Mouse (Mus musculus) macrophage (primary cell): Measurements from ENCODE around the gene Kank1. TPM values are rescaled to one million over a fixed set of nuclear protein-coding genes. Genes with fewer than 3 reads are reported as not detected.

Experiments used
- H3K27ac ChIP-seq: fragments of 350-480 bp; formaldehyde crosslinking; 2 replicates; pipeline ENCODE4 v1.9.0; 2021
- H3K36me3 ChIP-seq: fragments of 350-480 bp; formaldehyde crosslinking; 2 replicates; pipeline ENCODE4 v1.9.0; 2021; ENCODE audit errors: inconsistent target
- H3K4me3 ChIP-seq: fragments of 350-480 bp; formaldehyde crosslinking; 2 replicates; pipeline ENCODE4 v1.9.0; 2021; ENCODE audit errors: inconsistent target
- H3K79me2 ChIP-seq: fragments of 350-480 bp; formaldehyde crosslinking; 2 replicates; pipeline ENCODE4 v1.9.0; 2021; ENCODE audit errors: inconsistent target
- WGBS: methylation state at CpG from one replicate; pipeline ENCODE4 v1.1.7; 2026; ENCODE audit warnings: inconsistent platforms; ENCODE audit not compliant: missing documents; 5-methylcytosine and 5-hydroxymethylcytosine counted together
- polyA plus RNA-seq: library from polyadenylated mRNA; stranded (reverse); fragments of 250-400 nt; gene quantifications from 3 replicates; pipeline ENCODE4 v1.2.4, GENCODE M21; 2018; ENCODE audit warnings: inconsistent platforms

Gene Kank1
- polyA plus RNA-seq, 1 experiment from 2014 or later: not detected

DNA sequence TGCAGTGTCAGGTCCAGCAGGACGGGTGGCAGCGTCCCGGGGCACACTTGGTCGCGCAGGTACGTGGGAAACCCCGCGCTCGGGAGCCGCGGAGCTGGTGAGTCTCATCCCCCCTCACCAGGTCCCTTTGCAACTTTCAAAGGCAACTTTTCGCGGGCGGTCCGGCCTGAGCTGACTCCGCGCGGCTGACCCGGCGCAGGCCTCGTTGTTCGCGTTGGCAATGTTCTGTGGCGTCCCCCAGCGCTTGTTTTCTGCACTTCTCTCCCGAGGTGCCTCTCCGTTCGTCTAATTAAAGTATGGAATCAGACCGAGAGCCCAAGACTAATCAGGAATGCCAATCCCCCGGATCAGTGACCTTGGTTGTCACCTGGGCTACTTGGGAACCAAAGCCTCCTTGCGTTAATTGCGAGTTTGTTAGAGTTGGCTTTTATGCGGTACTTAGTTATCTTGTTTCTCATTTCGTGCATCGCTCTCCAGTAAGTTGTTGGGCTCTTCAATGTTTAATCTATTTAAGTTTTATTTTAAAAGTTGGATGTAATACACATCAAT is 791 bp downstream of the Kank1 start:
- Histone ChIP-seq H3K4me3 (no peak overlapping the region), H3K36me3 (no peaks in the 10 kb centered on the region), H3K27ac (no peak overlapping the region), H3K79me2 (no peaks in the 10 kb centered on the region)
- 2% methylated on average over 35 of the region's 35 CpGs for WGBS

DNA sequence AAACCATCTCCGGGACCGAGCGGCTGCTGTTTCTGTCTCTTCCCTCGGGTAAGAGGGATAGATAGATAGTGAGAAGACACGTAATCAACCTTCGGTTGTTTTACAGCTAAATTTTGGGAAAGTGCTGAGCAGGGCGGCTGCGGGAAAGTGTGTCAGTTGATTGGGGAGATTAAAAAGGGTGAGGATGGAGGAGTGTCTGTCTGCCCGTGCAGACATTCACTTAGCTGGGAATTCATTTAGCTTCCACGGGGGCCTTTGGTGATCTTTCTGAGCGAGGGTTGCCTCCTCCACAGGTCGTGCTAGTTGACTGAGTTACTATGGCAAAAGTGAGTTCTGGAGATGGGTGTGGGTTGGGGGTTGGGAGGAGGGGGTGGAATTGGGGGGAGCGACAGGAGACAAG is 1.3 kb downstream of the Kank1 start:
- H3K27ac ChIP-seq: no peak overlapping the region
- no peaks in the 10 kb centered on the region for H3K36me3 ChIP-seq
- WGBS: 15% methylated on average over 11 of the region's 13 CpGs
- no peak overlapping the region for H3K4me3 ChIP-seq
- H3K79me2 ChIP-seq: no peaks in the 10 kb centered on the region

DNA sequence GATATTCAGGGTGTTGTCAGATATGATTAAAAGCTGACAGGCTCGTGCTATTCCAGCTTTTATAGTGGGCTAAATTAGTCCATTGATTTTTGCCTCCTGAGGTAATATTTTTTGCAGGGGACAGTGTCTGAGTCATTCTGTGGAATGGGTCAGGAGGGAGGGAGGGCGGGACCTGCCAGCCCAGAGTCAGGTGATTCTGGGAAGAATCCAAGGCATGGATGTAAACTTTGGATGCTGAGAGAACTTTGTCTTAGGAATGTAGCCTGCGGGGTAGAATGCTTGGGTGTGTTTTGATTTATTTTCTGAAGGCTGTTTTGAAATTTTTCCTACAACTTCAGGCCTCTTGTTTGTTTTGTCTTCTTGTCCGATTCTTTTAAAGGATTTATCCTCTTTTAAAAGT is 6.8 kb downstream of the Kank1 start:
- 83% methylated on average over 4 of the region's 4 CpGs for WGBS
- Histone ChIP-seq H3K79me2 (no peaks in the 10 kb centered on the region), H3K27ac (no peak overlapping the region), H3K36me3 (no peaks in the 10 kb centered on the region), H3K4me3 (no peak overlapping the region)

DNA sequence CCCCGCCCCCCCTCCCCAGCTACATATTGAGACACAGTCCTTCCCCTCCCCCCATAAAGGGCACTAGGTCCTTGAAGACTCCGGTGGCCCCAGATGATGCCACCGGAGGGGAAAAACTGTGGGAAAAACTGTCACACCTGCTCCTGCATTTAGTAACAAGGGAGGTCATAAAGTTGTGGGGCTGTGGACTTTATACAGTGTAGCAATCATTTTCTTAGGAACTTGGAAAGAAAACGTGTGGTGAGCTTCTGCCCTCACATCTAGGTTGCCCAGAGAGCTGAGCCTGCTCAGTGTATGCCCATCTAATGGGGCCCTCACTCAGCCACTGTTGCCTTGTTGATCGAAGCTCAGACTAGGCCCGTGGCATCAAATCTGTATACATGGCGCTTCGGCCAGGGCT is 9.3 kb downstream of the Kank1 start:
- 93% methylated on average over 6 of the region's 8 CpGs for WGBS
- H3K4me3 ChIP-seq: no peak overlapping the region
- no peaks in the 10 kb centered on the region for H3K79me2 ChIP-seq
- no peaks in the 10 kb centered on the region for H3K36me3 ChIP-seq
- H3K27ac ChIP-seq: no peak overlapping the region

DNA sequence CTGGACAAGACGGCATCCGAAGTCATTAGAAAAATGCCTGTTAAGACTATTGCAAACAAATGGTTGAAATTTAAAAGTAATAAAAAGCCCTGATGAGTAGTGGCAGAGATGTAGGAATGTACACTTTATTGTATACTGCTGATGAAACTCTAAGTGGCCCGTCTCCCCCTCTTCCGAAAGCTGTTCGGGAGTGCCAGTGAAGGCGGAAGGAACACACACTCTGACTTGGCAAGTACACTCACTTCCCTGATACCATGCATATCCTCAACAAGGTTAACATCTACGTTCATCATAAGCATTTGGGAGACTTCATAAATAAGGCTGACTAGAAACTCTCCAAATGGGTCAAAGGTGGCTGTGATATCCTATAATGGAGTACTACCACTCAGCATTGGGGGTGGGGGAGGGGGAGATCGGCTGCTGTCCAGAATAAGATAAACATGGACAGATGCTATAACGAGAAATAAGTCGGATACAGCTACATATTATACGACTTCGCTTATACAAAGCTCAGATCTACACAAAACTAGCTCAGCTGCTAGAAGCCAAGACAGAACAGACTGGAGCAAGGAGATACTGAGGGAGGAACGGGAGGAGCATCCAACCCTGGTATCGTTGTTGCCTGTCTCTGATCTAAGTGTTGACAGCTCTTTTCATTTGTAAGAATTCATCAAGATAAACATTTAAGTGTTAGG is 11.2 kb downstream of the Kank1 start:
- Histone ChIP-seq H3K27ac (no peak overlapping the region), H3K36me3 (no peaks in the 10 kb centered on the region)
- 91% methylated on average over 14 of the region's 14 CpGs for WGBS

DNA sequence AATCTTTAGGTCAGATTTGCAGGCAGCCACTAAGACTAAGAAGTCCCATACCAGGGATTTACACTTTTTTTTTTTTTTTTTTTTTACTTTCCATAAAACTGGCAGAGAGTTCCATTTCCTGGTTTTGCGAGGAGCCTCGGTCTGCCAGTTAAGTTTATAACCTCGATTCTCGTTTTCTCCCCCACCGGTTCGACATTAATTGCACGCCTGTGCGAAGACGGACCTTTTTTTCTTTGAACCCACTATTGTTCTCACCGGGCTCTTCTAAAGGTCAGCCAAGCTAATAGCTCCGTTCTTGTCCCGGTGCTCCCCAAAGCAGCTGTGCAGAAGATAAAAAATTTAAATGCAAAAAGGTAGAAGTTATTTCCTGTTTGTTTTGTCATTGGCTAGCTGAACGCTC is 12.5 kb downstream of the Kank1 start:
- WGBS: 86% methylated on average over 13 of the region's 13 CpGs
- H3K27ac ChIP-seq: no peak overlapping the region
- no peak overlapping the region for H3K4me3 ChIP-seq
- H3K36me3 ChIP-seq: no peaks in the 10 kb centered on the region
- no peaks in the 10 kb centered on the region for H3K79me2 ChIP-seq

More for the DNA sequence above, 11.2 kb downstream of the Kank1 start:
- H3K4me3 ChIP-seq: no peak overlapping the region
- H3K79me2 ChIP-seq: no peaks in the 10 kb centered on the region

DNA sequence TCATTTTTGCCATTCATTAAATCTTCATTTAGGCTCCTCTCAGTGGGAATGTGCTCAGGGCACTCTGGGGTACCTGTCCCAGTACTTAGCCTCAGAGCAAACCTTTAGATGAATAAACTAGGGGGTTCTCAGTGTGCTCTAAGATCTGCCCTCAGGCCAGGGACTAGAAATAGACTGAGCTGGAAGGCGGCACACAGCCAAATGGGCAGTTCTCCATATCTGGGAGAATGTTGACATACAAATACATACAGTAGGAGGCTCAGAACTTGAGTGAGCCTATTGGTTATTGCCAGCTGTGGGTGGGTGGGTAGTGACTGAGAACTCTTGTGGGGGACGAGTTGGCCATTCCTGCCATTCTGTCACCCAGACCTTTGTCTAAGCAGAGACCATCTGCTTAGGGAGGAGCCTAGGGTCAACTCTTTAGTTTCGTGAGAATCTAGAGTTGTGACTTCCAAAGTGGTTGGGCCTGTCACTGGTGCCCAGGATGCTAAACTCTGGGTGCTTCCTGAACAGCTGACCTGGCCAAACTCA is 14.9 kb downstream of the Kank1 start:
- H3K4me3 ChIP-seq: no peak overlapping the region
- H3K79me2 ChIP-seq: no peaks in the 10 kb centered on the region
- H3K36me3 ChIP-seq: no peaks in the 10 kb centered on the region
- H3K27ac ChIP-seq: no peak overlapping the region
- 79% methylated on average over 3 of the region's 3 CpGs for WGBS

DNA sequence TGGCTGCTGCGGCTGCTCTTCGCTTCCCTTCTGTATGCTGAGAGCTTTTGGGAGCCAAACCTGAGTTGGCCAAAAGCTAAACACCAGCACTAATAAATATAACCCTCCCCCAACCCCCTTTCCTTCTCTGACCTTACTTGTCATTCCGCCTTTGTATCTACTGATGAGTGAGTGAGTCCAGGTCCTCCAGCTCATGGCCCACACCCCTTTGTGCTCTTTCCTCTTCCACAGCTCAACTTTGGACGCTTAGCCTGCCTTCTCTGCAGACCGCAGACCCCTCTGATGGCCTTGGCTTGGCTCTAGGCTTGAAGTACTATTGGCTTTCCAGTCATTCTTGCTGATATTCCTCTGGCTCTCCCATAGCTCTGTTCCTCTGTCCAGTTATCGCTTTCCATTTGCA is 16.4 kb downstream of the Kank1 start:
- no peak overlapping the region for H3K27ac ChIP-seq
- no peaks in the 10 kb centered on the region for H3K79me2 ChIP-seq
- H3K36me3 ChIP-seq: no peaks in the 10 kb centered on the region
- WGBS: 90% methylated on average over 6 of the region's 6 CpGs
- H3K4me3 ChIP-seq: no peak overlapping the region

DNA sequence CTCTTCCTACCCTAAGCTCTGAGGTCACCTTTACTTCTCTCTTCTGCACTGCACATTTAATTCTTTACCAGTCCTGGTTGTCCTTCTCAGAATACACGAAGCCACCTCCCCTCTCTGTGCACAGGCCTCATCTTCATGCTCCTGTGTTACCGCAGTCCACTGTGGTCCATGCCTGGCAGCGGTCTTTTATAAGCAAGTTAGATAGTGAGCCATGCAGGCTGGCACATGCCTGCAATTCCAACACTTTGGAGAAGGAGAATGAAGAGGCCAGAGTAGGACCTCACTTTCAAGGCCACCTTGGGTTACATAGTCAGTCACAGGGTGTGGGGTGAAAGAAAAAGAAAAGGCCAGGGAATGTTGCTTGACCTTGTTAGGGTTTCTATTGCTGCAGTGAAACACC is 16.9 kb downstream of the Kank1 start:
- H3K79me2 ChIP-seq: no peaks in the 10 kb centered on the region
- no peak overlapping the region for H3K4me3 ChIP-seq
- H3K36me3 ChIP-seq: no peaks in the 10 kb centered on the region
- no peak overlapping the region for H3K27ac ChIP-seq
- WGBS: 85% methylated on average over 3 of the region's 3 CpGs

DNA sequence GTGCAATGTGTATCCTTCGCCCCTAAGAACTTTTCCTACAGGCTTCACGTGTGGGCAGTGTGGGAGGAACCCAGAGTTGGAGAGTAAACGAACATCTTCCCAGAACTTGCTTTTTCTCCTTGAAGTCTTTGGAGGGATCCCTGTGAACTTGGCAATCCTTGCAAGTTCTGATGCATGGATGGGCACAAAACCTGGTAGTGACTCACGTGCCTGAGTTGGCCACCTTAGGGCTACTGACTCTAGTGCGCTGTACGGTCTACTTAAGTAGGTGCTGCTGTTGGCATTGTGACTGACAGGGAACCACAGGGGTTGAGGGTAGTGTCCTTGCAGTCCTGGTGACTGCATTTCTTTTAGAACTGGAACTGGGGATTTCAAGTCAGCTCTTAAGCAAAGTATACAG is 21.5 kb downstream of the Kank1 start:
- no peaks in the 10 kb centered on the region for H3K36me3 ChIP-seq
- 88% methylated on average over 6 of the region's 6 CpGs for WGBS
- H3K4me3 ChIP-seq: no peak overlapping the region
- no peak overlapping the region for H3K27ac ChIP-seq
- H3K79me2 ChIP-seq: no peaks in the 10 kb centered on the region

DNA sequence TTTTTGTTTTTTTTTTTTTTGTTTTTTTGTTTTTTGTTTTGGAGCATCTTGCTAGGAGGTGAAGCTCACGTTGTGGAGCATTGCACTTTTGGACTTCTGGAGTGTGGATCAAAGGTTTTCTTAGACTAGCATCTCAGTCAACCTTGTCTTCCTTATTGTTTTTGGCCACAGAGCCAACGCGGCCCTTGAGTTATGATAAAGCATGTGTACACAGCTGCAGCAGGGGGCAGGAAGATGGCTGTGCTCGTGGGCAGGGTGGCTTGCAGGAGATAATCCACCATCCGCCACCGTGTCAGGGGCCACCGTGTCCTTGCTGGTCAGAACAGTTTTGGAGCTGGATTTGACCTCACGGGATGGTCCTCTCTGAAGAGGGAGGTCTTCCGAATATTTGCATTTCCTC is 29.4 kb downstream of the Kank1 start:
- Histone ChIP-seq H3K4me3 (no peak overlapping the region), H3K27ac (no peak overlapping the region), H3K79me2 (no peaks in the 10 kb centered on the region), H3K36me3 (no peaks in the 10 kb centered on the region)
- WGBS: 77% methylated on average over 9 of the region's 9 CpGs

DNA sequence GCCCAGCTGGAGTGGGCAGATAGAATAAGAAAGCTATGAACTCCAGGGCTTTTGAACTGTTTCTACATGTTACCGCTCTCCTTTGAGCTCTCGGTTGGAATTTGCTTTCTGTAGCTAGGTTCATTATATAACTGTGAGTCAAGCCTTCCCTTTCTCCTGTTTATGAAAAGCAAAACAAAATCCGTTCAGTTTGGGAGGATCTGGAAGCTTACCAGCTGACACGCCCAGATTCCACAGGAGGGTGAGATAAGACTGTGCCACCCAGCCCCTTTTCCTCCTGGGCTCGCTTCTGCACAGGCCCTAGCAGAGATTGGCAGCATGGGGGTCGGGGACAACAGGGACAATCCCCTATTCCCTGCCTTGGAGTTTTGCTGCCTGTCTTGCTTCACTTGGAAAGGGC is 30.5 kb downstream of the Kank1 start:
- no peak overlapping the region for H3K4me3 ChIP-seq
- H3K36me3 ChIP-seq: no peaks in the 10 kb centered on the region
- H3K79me2 ChIP-seq: no peaks in the 10 kb centered on the region
- H3K27ac ChIP-seq: no peak overlapping the region
- WGBS: 68% methylated on average over 6 of the region's 6 CpGs

DNA sequence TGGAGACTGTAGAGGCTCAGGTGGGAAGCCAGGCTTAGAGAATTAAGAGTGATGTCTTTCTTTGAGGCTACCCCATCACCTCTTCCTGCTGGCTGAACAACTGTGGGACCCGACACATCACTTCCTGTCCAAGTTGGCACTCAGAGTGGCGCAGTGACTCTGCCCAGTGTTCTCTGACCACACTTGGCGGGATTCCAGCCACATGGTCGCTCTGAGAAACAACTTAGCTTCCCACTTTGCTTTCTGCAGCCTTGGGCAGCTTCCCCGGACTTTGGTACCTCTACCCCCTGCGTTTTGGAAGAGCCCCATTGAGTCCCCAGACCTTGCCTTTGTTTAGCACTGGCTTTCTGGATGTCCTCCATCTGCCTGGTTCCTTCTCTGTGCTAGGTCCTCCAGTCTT is 31.8 kb downstream of the Kank1 start:
- WGBS: 10% methylated on average over 6 of the region's 6 CpGs
- no peak overlapping the region for H3K4me3 ChIP-seq
- H3K79me2 ChIP-seq: no peaks in the 10 kb centered on the region
- H3K27ac ChIP-seq: no peak overlapping the region
- no peaks in the 10 kb centered on the region for H3K36me3 ChIP-seq

DNA sequence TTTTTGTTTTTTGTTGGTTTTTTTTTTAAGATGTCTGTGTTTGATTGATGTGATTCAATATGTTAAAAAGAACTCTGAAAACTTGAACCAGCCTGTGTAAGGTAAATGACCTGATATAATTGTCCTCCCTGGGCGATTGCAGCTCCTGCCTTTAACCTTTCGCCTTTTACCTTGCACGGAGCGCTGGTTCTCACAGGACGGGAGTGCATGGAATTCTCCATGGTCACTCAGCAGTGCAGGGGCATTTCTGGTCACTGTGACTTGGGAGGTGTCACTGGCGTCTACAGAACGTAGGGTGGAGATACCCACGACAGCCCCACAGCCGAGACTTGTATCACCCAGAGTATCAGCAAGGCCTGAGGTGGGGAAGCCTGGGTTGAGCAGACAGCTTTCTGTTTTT is 34.8 kb downstream of the Kank1 start:
- WGBS: 86% methylated on average over 9 of the region's 9 CpGs

DNA sequence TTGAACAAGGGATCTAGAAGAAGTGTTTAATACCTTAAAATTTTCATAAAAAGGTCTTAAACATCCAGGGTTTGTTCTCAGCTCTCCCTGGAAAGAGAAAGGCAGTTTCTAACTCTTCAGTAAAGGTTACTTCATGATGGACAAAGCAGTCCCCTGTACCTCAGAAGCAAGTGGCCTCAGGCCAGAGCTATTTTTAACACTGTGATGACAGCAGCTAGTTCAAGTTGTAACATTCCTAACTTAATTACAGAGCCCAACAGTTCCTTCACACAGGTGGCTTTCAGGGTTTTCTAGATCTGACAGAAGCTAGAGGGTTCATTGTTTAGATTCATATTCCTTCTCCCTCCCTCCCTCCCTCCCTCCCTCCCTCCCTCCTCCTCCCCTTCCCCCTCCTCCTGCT is 36.4 kb downstream of the Kank1 start:
- H3K4me3 ChIP-seq: no peak overlapping the region
- H3K36me3 ChIP-seq: no peaks in the 10 kb centered on the region
- H3K27ac ChIP-seq: no peak overlapping the region
- no peaks in the 10 kb centered on the region for H3K79me2 ChIP-seq

More for the DNA sequence above, 34.8 kb downstream of the Kank1 start:
- Histone ChIP-seq H3K79me2 (no peaks in the 10 kb centered on the region), H3K36me3 (no peaks in the 10 kb centered on the region), H3K4me3 (no peak overlapping the region), H3K27ac (no peak overlapping the region)
